Mouse (Mus musculus): ENCODE data around the gene Cyfip2.

Cyfip2 gene

DNA sequence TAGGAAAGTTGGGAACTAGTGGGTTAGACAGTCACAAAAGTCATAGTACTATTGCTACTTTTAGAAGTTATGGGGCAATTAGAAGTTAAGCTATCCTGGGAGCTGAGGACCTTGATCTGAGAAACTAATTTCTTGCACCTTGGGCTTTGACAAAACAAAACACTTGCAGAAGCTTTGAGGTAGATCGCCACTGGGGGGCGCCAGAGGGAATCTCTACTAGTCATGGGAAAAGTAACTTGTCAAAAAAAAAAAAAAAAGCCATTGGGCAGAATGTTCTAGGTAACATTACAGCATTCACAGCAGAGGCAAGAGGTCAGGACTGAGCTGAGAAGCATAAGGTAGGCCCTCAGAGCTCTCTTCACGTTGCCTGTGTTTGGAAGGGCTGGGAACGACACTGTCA lies 75.7 kb downstream of the Cyfip2 start:
- DNase-seq (ENCODE audit: low read depth, low spot score): peak; percentile 73

- no peak for DNase-seq (ENCODE audit: low read depth, low spot score)
Measured at GRCm38 (mm10) chr11:46235334-46235733, 77.3 kb downstream of the Cyfip2 start, which contains the start of gene Fndc9. Gene Fndc9, plus strand, starts transcription at chr11:46235531.

GRCm38 (mm10) chr11:46233966-46234365 lies 78.7 kb downstream of the Cyfip2 start:
- DNase-seq (ENCODE audit: low read depth, low spot score): no peak

DNA sequence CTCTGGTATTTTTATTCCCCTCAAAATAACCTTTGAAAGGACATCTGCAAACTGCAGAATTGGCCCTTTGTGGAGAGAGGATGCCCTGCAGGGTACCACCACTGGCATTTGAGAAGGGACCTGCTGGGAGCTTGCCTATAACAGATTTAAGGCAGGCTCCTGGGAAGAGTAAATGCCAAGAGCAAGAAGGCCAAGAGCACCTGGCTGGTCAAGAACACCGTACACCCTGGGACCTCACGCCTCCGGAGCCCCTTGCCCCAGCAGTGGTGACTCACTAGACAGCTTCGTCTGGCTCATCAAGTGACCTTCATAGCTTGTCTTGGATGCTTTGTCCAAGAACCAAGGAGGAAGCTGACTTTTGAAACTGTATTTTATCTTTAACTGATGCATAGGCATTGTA lies 79.9 kb downstream of the Cyfip2 start:
- no peak for DNase-seq (ENCODE audit: low read depth, low spot score)

- DNase-seq (ENCODE audit: low read depth, low spot score): no peak
Measured at GRCm38 (mm10) chr11:46230184-46230583, 82.5 kb downstream of the Cyfip2 start.

GRCm38 (mm10) chr11:46225345-46225744 lies 87.3 kb downstream of the Cyfip2 start:
- DNase-seq (ENCODE audit: low read depth, low spot score): no peak

- no peak for DNase-seq (ENCODE audit: low read depth, low spot score)
Measured at GRCm38 (mm10) chr11:46223575-46223974, 89.1 kb downstream of the Cyfip2 start.

DNA sequence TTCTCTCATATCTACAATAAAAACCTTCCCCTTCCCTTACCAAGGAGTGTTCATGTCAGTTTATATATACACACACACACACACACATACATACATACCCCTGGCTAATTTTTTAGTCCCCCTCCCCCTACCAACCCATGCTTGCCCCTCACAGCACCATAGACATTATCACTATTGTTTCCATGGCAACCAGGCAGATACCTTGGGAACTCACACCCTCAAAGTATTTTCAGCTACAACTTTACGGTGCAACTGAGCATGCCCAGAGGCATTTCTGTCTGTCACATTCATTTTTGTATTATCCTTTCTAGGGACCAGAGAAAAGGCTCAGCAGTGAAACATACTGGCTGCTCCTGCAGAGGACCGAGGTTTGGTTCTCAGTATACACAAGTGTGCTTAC lies 92.4 kb downstream of the Cyfip2 start:
- no peak for DNase-seq (ENCODE audit: low read depth, low spot score)

DNA sequence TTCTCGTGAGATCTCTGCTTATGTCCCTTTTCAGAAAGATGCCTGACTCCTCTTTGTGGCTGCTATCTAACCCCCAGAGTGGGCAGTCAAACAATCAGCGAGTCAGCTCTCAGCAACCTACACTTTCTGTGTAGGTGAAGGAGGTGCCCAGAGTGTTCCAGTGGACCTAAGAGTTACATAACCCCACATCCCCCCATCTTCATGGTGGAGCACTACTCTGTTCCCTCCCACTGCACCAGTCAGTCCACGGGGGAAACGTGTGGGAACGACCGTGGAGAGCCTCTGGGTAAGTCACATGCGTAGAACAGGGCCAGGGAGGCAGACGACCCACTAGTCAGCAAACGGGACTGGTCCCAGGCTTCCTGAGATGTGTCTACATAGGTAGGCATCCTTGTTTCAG lies 93.3 kb downstream of the Cyfip2 start:
- no peak for DNase-seq (ENCODE audit: low read depth, low spot score)

GRCm38 (mm10) chr11:46218584-46218983 lies 94.1 kb downstream of the Cyfip2 start:
- no peak for DNase-seq (ENCODE audit: low read depth, low spot score)

DNA sequence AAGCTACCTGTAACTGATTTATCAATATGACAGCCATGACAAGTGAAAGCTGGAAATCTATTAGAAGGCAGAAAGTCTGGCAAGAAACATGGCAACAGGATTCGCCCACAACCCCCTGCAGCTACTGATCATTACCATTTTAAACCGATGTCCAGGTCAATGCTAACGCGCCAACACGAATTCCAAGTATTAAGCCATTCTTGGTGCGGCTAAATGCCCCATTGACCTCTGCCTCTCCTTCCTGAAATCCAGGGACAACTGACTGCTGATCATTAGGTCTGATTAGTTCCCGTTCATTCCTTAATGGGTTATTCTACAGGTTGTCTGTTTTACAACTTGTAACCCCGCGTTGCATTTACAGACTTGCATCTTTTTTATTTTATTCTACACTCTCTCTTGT lies 95.0 kb downstream of the Cyfip2 start:
- no peak for DNase-seq (ENCODE audit: low read depth, low spot score)

- DNase-seq (ENCODE audit: low read depth, low spot score): peak; percentile 43
Measured at GRCm38 (mm10) chr11:46216669-46217068, 96.0 kb downstream of the Cyfip2 start.

DNA sequence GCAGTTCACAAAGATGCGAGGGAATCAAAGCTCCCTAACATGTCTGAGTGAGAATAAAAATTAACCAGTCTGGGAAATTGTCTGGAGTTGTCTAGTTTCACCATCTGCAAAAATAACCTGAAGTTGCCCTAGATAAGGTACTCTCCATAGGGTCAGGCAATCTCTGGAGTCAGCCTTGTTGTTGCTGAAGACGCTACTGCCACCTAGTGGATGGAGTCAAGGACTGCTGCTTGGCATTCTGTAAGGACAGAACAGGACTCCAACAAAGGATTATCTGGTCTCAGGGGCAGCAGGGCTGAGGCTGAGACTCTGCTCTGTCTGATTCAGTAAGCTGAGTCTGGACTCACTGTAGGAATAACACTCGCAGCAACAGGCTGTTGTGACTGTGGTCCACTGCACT lies 97.3 kb downstream of the Cyfip2 start:
- peak; percentile 72 for DNase-seq (ENCODE audit: low read depth, low spot score)

DNA sequence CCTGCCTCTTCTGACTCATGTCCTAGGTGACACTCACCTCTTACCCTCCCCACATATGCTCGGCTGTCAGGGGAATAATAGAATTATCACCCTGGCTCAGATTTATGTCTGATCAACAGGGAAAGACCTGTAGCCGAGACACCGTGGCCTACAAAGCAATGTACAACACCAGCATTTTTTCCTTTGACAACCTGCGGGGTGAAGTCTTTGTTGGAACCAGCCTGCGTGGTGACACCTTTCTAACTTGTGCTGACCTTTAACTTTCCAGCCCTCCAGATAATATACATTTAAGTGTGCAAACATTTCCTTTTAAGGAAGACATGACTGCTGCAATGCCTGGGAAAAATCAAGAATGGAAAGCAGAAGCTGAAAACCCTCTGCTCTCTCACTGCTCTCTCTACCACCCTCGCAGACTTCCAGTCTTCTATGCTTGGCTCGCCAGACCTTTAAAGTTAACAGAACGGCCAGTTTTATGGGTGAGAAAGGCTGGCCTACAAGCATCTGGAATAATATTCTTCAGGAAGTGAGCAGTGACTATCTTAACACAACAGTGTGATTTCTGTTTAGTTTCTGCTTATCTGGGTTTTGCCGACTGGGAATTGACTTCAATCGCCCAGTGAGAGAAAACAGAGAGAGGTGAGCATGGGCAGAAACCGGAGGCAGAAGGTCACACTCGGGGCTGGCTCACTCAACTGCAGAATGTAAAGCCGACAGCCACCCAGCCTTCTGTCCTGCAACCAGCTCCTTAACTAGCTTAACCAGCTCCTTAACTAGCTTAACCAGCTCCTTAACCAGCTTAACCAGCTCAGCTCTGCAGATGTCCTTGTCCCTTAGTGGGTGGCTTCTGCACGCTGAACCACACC lies 98.1 kb downstream of the Cyfip2 start:
- no peak for DNase-seq (ENCODE audit: low read depth, low spot score)

DNA sequence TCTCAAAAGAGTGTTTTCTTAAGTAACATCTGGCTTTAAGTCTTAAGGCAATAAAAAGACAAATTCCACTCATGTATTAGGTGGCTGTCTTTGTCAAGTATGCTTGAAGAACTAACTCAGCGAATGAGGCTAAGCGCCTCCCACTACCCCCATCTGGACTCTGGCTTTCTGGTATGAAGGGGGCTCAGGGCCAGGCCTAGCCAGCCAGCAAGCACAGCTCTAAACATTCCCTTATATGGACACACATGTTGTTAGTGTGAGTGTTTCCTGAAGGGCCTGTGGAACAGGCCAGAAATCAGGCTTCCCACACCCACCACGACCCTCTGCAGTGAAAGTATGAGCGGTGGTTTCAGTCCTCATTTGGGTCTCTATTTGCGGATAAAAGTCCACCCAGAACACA lies 98.8 kb downstream of the Cyfip2 start:
- no peak for DNase-seq (ENCODE audit: low read depth, low spot score)

GRCm38 (mm10) chr11:46211858-46212257 lies 100.8 kb downstream of the Cyfip2 start:
- no peak for DNase-seq (ENCODE audit: low read depth, low spot score)

- no peak for DNase-seq (ENCODE audit: low read depth, low spot score)
Measured at GRCm38 (mm10) chr11:46209884-46210283, 102.8 kb downstream of the Cyfip2 start.

DNA sequence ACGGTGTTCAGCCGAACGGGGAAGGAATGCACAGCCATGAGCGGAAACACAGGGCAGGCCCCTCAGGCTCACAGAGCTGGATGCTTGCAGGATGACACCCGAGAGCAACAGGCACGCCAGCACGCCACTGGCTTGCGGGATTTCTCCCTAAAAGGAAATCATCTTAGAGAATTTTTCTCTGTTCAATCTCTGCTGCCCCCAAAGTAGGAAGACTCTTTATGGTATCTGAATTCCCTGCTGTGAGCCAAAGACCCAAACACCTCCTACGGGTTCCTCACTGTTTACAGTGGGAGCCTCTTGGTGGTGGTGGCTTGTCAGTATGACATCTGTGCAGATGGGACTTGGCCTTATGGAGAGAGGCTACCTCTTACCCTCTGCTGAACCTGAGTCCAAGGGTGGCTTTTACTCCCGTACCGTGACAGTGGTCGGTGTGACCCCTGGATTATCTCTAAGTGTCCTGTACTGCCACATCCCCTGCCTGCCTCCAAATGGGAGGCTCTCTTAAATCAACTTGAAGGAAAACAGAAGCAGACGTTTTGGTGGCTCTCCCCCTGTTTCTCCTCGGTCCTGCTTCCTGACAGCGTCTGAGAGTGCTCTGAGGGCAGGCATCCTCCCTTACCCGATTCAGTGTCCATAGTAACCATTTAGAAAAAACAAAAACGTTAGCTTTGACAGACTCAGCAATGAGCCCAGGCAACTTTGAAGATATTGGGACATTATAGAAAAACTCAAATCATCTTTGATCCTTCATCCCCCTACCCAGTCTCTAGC lies 106.8 kb downstream of the Cyfip2 start:
- DNase-seq (ENCODE audit: low read depth, low spot score): no peak

DNA sequence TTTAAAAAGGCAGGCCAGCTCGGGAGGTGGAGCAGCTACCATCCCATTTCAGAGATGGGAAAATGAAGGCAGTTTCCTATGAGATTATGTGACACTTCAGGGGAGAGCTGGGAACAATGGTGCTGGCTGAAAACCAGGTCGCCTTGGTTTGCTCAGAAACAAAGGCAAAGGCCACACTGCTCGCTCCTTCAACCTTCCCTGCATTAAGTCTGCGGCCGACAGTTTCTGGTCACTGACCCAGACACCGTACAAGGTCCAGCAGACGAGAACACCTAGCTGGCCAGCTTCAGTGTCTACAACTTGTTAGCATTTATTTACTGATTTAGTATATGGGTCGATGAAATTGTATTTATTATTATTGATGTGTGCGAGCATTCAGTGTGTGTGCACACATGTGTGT lies 107.8 kb downstream of the Cyfip2 start:
- DNase-seq (ENCODE audit: low read depth, low spot score): no peak

GRCm38 (mm10) chr11:46202547-46202887 lies 110.1 kb downstream of the Cyfip2 start:
- DNase-seq (ENCODE audit: low read depth, low spot score): no peak

DNA sequence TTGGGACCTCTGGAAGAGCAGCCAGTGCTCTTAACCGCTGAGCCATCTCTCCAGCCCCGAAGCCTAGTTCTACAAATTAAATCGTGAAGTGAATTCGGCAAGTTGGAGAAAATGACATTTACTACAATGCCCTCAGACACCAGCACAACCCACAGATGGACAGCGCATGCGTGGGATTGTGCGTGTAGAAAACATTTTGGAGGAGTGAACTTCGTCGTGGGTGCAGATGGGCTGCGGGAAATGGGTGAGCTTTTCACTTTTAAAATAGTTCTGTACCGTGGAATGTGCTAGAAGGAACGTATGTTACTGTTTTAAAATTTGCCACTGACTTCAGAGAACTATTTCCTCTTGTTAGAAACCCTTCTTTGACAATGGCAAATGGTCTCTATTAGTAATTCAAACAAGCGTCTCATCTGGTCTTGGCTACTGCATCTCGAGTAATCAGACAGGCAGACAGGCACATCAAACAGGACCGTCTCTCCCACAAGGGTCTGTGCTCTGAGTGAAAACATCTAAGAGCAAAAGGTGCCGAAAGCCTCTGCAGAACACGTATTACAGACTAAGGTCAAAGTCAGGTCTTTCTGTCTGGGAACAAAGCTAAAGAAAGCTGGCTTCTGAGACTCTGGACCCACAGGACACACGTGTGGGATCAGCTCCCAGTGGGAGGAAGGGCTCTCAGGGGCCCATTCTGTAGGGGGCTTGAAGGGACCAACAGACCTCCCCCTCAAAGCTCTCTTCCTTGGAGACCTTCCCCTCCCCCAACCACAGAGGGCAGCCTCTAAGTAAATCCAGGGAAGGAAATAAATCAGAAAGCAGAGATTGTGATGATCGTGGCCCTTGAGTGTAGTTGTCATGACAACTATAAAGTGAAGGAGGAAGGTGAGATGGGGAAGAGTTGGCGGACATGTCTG lies 110.8 kb downstream of the Cyfip2 start:
- DNase-seq (ENCODE audit: low read depth, low spot score): no peak

DNA sequence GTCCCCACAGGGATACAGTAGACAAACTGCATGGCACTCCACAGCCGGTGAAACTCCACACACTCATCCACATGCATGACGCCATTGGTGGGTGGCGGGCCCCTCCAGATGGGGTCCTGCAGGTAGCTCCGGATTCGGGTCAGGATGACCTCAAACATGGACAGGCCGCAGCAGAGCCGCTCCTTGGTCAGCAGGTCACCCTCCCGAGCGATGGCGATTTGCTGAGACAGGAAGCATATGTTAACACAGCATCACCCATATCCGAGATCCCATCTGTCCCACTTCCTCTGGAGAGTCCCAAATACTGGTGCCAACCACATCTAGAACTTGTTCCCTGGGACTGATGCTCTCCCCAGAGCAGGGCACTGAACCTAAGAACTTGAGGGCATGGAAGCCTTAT lies 112.0 kb downstream of the Cyfip2 start:
- no peak for DNase-seq (ENCODE audit: low read depth, low spot score)

All from CD4-positive helper T cell, adult 2 months (primary cell).